Mouse (Mus musculus): ENCODE data around the gene Zfp36l2.
A peak's percentile ranks its signal among the peaks of the same experiment; 100 is the strongest.

Zfp36l2 gene

GRCm38 (mm10) chr17:84150291-84150690, 37.5 kb downstream of the Zfp36l2 start:
- no peak for DNase-seq

- DNase-seq = no peak
Measured at GRCm38 (mm10) chr17:84149566-84149965, 38.2 kb downstream of the Zfp36l2 start.

GRCm38 (mm10) chr17:84148499-84149484, 39.0 kb downstream of the Zfp36l2 start:
- no peak for DNase-seq

- DNase-seq = no peak
Measured at GRCm38 (mm10) chr17:84147183-84148108, 40.3 kb downstream of the Zfp36l2 start.

GRCm38 (mm10) chr17:84146458-84147182, 41.1 kb downstream of the Zfp36l2 start:
- DNase-seq = no peak

GRCm38 (mm10) chr17:84145826-84146287, 41.9 kb downstream of the Zfp36l2 start:
- peak; percentile 75 for DNase-seq

GRCm38 (mm10) chr17:84144762-84145599, 42.8 kb downstream of the Zfp36l2 start:
- DNase-seq = no peak

- no peak for DNase-seq
Measured at GRCm38 (mm10) chr17:84144130-84144529, 43.6 kb downstream of the Zfp36l2 start.

GRCm38 (mm10) chr17:84143219-84143844, 44.4 kb downstream of the Zfp36l2 start:
- DNase-seq = no peak

- no peak for DNase-seq
Measured at GRCm38 (mm10) chr17:84141691-84142090, 46.1 kb downstream of the Zfp36l2 start.

- DNase-seq = no peak
Measured at GRCm38 (mm10) chr17:84140822-84141507, 46.8 kb downstream of the Zfp36l2 start.

GRCm38 (mm10) chr17:84137393-84138171, 50.2 kb downstream of the Zfp36l2 start:
- no peak for DNase-seq

- DNase-seq = no peak
Measured at GRCm38 (mm10) chr17:84136669-84137392, 50.9 kb downstream of the Zfp36l2 start.

GRCm38 (mm10) chr17:84136217-84136616, 51.5 kb downstream of the Zfp36l2 start:
- no peak for DNase-seq

- no peak for DNase-seq
Measured at GRCm38 (mm10) chr17:84135243-84135642, 52.5 kb downstream of the Zfp36l2 start.
